Mouse (Mus musculus): Measurements from ENCODE around the gene Mrpl54. TPM values are rescaled to one million over a fixed set of nuclear protein-coding genes. Genes with fewer than 3 reads are reported as not detected.

Mrpl54 gene
- polyA plus RNA-seq, 1 experiment = 84.9 TPM

- WGBS = 64% methylated on average over 6 of the region's 6 CpGs
- H3K4me3 ChIP-seq (replicated peaks; ENCODE audit: insufficient read depth, low read depth, low read length) = no peak overlapping the region
- TF ChIP-seq CTCF (IDR thresholded peaks at IDR 0.05; ENCODE audit: borderline replicate concordance, insufficient read depth, low read depth, low read length) = no peak
- no peak for TF ChIP-seq POLR2A (IDR thresholded peaks at IDR 0.05; ENCODE audit: borderline replicate concordance, insufficient read depth, low read length)
These were observed 19.9 kb upstream of the Mrpl54 start for GRCm38 (mm10) chr10:81286586-81286985.

GRCm38 (mm10) chr10:81285694-81286450 lies 19.1 kb upstream of the Mrpl54 start:
- H3K27me3 ChIP-seq (ENCODE audit: control insufficient read depth, insufficient read depth, low read length) = no peaks in the 10 kb centered on the region
- peak overlapping the region; percentile 12 for H3K4me3 ChIP-seq (replicated peaks; ENCODE audit: insufficient read depth, low read depth, low read length)
- no peak overlapping the region for H3K27ac ChIP-seq (ENCODE audit: insufficient read depth, low read length)
- peak; percentile 86 to 89 for DNase-seq
- TF ChIP-seq CTCF (IDR thresholded peaks at IDR 0.05; ENCODE audit: borderline replicate concordance, insufficient read depth, low read depth, low read length) = no peak
- no peaks in the 10 kb centered on the region; the same call in 1 of the 2 replicates for H3K4me1 ChIP-seq (ENCODE audit: control insufficient read depth, insufficient read depth, low read length)
- 3% methylated on average over 54 of the region's 54 CpGs for WGBS

More at GRCm38 (mm10) chr10:81286586-81286985, 19.9 kb upstream of the Mrpl54 start:
- H3K4me1 ChIP-seq (ENCODE audit: control insufficient read depth, insufficient read depth, low read length) = no peaks in the 10 kb centered on the region; the same call in 1 of the 2 replicates
- no peaks in the 10 kb centered on the region for H3K27me3 ChIP-seq (ENCODE audit: control insufficient read depth, insufficient read depth, low read length)
- H3K27ac ChIP-seq (ENCODE audit: insufficient read depth, low read length) = no peak overlapping the region
- DNase-seq = no peak

- H3K27ac ChIP-seq (ENCODE audit: insufficient read depth, low read length) = no peak overlapping the region
- no peaks in the 10 kb centered on the region for H3K27me3 ChIP-seq (ENCODE audit: control insufficient read depth, insufficient read depth, low read length)
- no peak for TF ChIP-seq POLR2A (IDR thresholded peaks at IDR 0.05; ENCODE audit: borderline replicate concordance, insufficient read depth, low read length)
- no peak for TF ChIP-seq CTCF (IDR thresholded peaks at IDR 0.05; ENCODE audit: borderline replicate concordance, insufficient read depth, low read depth, low read length)
- 21% methylated on average over 17 of the region's 17 CpGs for WGBS
- no peak overlapping the region for H3K4me3 ChIP-seq (replicated peaks; ENCODE audit: insufficient read depth, low read depth, low read length)
- no peak for DNase-seq
- no peaks in the 10 kb centered on the region for H3K4me1 ChIP-seq (ENCODE audit: control insufficient read depth, insufficient read depth, low read length)
These were observed 18.0 kb upstream of the Mrpl54 start for GRCm38 (mm10) chr10:81284719-81285118.

GRCm38 (mm10) chr10:81284189-81284588 lies 17.5 kb upstream of the Mrpl54 start:
- no peak overlapping the region for H3K27ac ChIP-seq (ENCODE audit: insufficient read depth, low read length)
- no peak for TF ChIP-seq POLR2A (IDR thresholded peaks at IDR 0.05; ENCODE audit: borderline replicate concordance, insufficient read depth, low read length)
- TF ChIP-seq CTCF (IDR thresholded peaks at IDR 0.05; ENCODE audit: borderline replicate concordance, insufficient read depth, low read depth, low read length) = no peak
- WGBS = 59% methylated on average over 6 of the region's 6 CpGs
- DNase-seq = no peak
- H3K27me3 ChIP-seq (ENCODE audit: control insufficient read depth, insufficient read depth, low read length) = no peaks in the 10 kb centered on the region
- no peaks in the 10 kb centered on the region for H3K4me1 ChIP-seq (ENCODE audit: control insufficient read depth, insufficient read depth, low read length)
- H3K4me3 ChIP-seq (replicated peaks; ENCODE audit: insufficient read depth, low read depth, low read length) = no peak overlapping the region

- 49% methylated on average over 10 of the region's 10 CpGs for WGBS
- Histone ChIP-seq H3K27ac (ENCODE audit: insufficient read depth, low read length) (no peak overlapping the region), H3K27me3 (ENCODE audit: control insufficient read depth, insufficient read depth, low read length) (no peaks in the 10 kb centered on the region), H3K4me1 (ENCODE audit: control insufficient read depth, insufficient read depth, low read length) (no peaks in the 10 kb centered on the region; the same call in 1 of the 2 replicates), H3K4me3 (replicated peaks; ENCODE audit: insufficient read depth, low read depth, low read length) (no peak overlapping the region)
- DNase-seq = no peak
- TF ChIP-seq POLR2A (IDR thresholded peaks at IDR 0.05; ENCODE audit: borderline replicate concordance, insufficient read depth, low read length) (no peak), CTCF (IDR thresholded peaks at IDR 0.05; ENCODE audit: borderline replicate concordance, insufficient read depth, low read depth, low read length) (no peak)
These were observed 12.8 kb upstream of the Mrpl54 start for GRCm38 (mm10) chr10:81279496-81279895.

- TF ChIP-seq POLR2A (IDR thresholded peaks at IDR 0.05; ENCODE audit: borderline replicate concordance, insufficient read depth, low read length) = no peak
- no peak for TF ChIP-seq CTCF (IDR thresholded peaks at IDR 0.05; ENCODE audit: borderline replicate concordance, insufficient read depth, low read depth, low read length)
- Histone ChIP-seq H3K4me1 (ENCODE audit: control insufficient read depth, insufficient read depth, low read length) (no peaks in the 10 kb centered on the region; the same call in 1 of the 2 replicates), H3K4me3 (replicated peaks; ENCODE audit: insufficient read depth, low read depth, low read length) (no peak overlapping the region), H3K27me3 (ENCODE audit: control insufficient read depth, insufficient read depth, low read length) (no peaks in the 10 kb centered on the region), H3K27ac (ENCODE audit: insufficient read depth, low read length) (no peak overlapping the region)
- DNase-seq = no peak
- 30% methylated on average over 22 of the region's 22 CpGs for WGBS
These were observed 10.9 kb upstream of the Mrpl54 start for GRCm38 (mm10) chr10:81277676-81278075.

- 92% methylated on average over 19 of the region's 19 CpGs for WGBS
- TF ChIP-seq POLR2A (IDR thresholded peaks at IDR 0.05; ENCODE audit: borderline replicate concordance, insufficient read depth, low read length) = no peak
- no peak for TF ChIP-seq CTCF (IDR thresholded peaks at IDR 0.05; ENCODE audit: borderline replicate concordance, insufficient read depth, low read depth, low read length)
- H3K4me1 ChIP-seq (ENCODE audit: control insufficient read depth, insufficient read depth, low read length) = peaks cover 4% of the 10 kb centered on the region
- no peak overlapping the region for H3K27ac ChIP-seq (ENCODE audit: insufficient read depth, low read length)
- no peak overlapping the region for H3K4me3 ChIP-seq (replicated peaks; ENCODE audit: insufficient read depth, low read depth, low read length)
- DNase-seq = no peak
- no peaks in the 10 kb centered on the region for H3K27me3 ChIP-seq (ENCODE audit: control insufficient read depth, insufficient read depth, low read length)
These were observed 7.1 kb upstream of the Mrpl54 start for GRCm38 (mm10) chr10:81273842-81274241.

GRCm38 (mm10) chr10:81272356-81272755 lies 5.6 kb upstream of the Mrpl54 start:
- Histone ChIP-seq H3K27me3 (ENCODE audit: control insufficient read depth, insufficient read depth, low read length) (no peaks in the 10 kb centered on the region), H3K4me1 (ENCODE audit: control insufficient read depth, insufficient read depth, low read length) (peaks cover 4% of the 10 kb centered on the region), H3K27ac (ENCODE audit: insufficient read depth, low read length) (no peak overlapping the region), H3K4me3 (replicated peaks; ENCODE audit: insufficient read depth, low read depth, low read length) (no peak overlapping the region)
- DNase-seq = no peak
- 81% methylated on average over 21 of the region's 21 CpGs for WGBS
- TF ChIP-seq CTCF (IDR thresholded peaks at IDR 0.05; ENCODE audit: borderline replicate concordance, insufficient read depth, low read depth, low read length) = no peak
- TF ChIP-seq POLR2A (IDR thresholded peaks at IDR 0.05; ENCODE audit: borderline replicate concordance, insufficient read depth, low read length) = no peak
